Mouse (Mus musculus) erythroblast, embryonic 14.5 days (primary cell): Measurements from ENCODE around the gene Crk.

Experiments
- GATA1 ChIP-seq: IDR thresholded peaks from 2 replicates; pipeline ENCODE4 v1.6.1; 2012; ENCODE audit warnings: low read length, inconsistent platforms, mixed read lengths
- TAL1 ChIP-seq: IDR thresholded peaks from 3 replicates; pipeline ENCODE4 v1.6.1; 2012; ENCODE audit warnings: low read length, inconsistent platforms, mixed read lengths

GRCm38 (mm10) chr11:75630098-75630497 is 49.0 kb upstream of the Crk start:
- no peak for TF ChIP-seq GATA1
- TF ChIP-seq TAL1: no peak
